Mouse (Mus musculus): Measurements from ENCODE around the gene Sowahb. TPM values are rescaled to one million over a fixed set of nuclear protein-coding genes. Genes with fewer than 3 reads are reported as not detected.

The Sowahb gene
- polyA plus RNA-seq, 1 experiment = 0.01 TPM

- no peaks in the 10 kb centered on the region for H3K4me1 ChIP-seq (ENCODE audit: control insufficient read depth)
- no peaks in the 10 kb centered on the region; the same call in 1 of the 2 replicates for H3K9me3 ChIP-seq (ENCODE audit: control insufficient read depth, low read length)
- TF ChIP-seq TAL1 (IDR thresholded peaks at IDR 0.05; ENCODE audit: low read length) (no peak), GATA1 (IDR thresholded peaks at IDR 0.05; ENCODE audit: low read length) (no peak)
- H3K27me3 ChIP-seq (ENCODE audit: control insufficient read depth) = no peaks in the 10 kb centered on the region
- no peaks in the 10 kb centered on the region for H3K36me3 ChIP-seq (ENCODE audit: control insufficient read depth)
- no peak overlapping the region for H3K4me3 ChIP-seq (replicated peaks)
These were observed 27.1 kb downstream of the Sowahb start for GRCm38 (mm10) chr5:93017678-93018077.

GRCm38 (mm10) chr5:93008256-93008655, 36.6 kb downstream of the Sowahb start:
- Histone ChIP-seq H3K36me3 (ENCODE audit: control insufficient read depth) (no peaks in the 10 kb centered on the region), H3K4me3 (replicated peaks) (no peak overlapping the region), H3K4me1 (ENCODE audit: control insufficient read depth) (no peaks in the 10 kb centered on the region), H3K27me3 (ENCODE audit: control insufficient read depth) (peaks cover 14% of the 10 kb centered on the region), H3K9me3 (ENCODE audit: control insufficient read depth, low read length) (no peaks in the 10 kb centered on the region)
- no peak for TF ChIP-seq TAL1 (IDR thresholded peaks at IDR 0.05; ENCODE audit: low read length)

GRCm38 (mm10) chr5:93005815-93006341, 38.9 kb downstream of the Sowahb start:
- Histone ChIP-seq H3K4me3 (replicated peaks) (no peak overlapping the region), H3K4me1 (ENCODE audit: control insufficient read depth) (no peaks in the 10 kb centered on the region), H3K9me3 (ENCODE audit: control insufficient read depth, low read length) (no peaks in the 10 kb centered on the region), H3K27me3 (ENCODE audit: control insufficient read depth) (peaks cover 14% of the 10 kb centered on the region), H3K36me3 (ENCODE audit: control insufficient read depth) (no peaks in the 10 kb centered on the region)
- no peak for TF ChIP-seq GATA1 (IDR thresholded peaks at IDR 0.05; ENCODE audit: low read length)
- TF ChIP-seq TAL1 (IDR thresholded peaks at IDR 0.05; ENCODE audit: low read length) = no peak

DNA sequence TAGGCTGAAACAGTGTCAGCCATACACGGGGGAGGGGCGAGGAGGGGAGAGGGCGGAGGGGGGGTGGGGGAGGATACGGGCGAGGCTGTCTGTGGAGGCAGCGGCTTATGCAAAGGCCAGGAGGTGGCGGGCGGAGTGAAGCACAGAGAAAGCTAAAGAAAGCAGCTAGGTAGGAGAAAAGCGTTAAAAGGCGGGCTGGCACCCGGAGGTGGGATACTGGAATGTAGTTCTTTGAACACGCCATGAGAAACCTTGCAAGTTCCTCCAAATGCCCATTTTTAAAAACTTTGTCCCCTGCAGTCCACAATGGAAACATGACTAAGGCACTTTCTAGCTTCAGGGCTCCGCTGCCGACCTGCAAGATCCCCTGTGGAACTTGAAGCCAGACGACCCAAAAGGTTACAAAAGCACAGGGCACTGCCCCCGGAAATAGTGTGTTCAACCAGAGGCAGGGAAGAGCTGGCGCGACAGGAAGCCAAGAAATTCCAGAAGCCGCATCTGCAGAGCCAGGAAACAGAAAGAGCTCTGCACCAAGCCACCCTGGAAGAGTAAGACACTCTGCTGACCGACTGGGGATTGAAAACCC, 39.5 kb downstream of the Sowahb start:
- Histone ChIP-seq H3K9me3 (ENCODE audit: control insufficient read depth, low read length) (no peaks in the 10 kb centered on the region), H3K4me1 (ENCODE audit: control insufficient read depth) (no peaks in the 10 kb centered on the region), H3K36me3 (ENCODE audit: control insufficient read depth) (no peaks in the 10 kb centered on the region), H3K4me3 (replicated peaks) (no peak overlapping the region), H3K27me3 (ENCODE audit: control insufficient read depth) (peaks cover 14% of the 10 kb centered on the region)
- no peak for TF ChIP-seq TAL1 (IDR thresholded peaks at IDR 0.05; ENCODE audit: low read length)
- TF ChIP-seq GATA1 (IDR thresholded peaks at IDR 0.05; ENCODE audit: low read length) = no peak

- Histone ChIP-seq H3K27me3 (ENCODE audit: control insufficient read depth) (peaks cover 14% of the 10 kb centered on the region), H3K4me3 (replicated peaks) (no peak overlapping the region), H3K4me1 (ENCODE audit: control insufficient read depth) (no peaks in the 10 kb centered on the region), H3K36me3 (ENCODE audit: control insufficient read depth) (no peaks in the 10 kb centered on the region), H3K9me3 (ENCODE audit: control insufficient read depth, low read length) (no peaks in the 10 kb centered on the region)
- no peak for TF ChIP-seq TAL1 (IDR thresholded peaks at IDR 0.05; ENCODE audit: low read length)
- no peak for TF ChIP-seq GATA1 (IDR thresholded peaks at IDR 0.05; ENCODE audit: low read length)
These were observed 42.2 kb downstream of the Sowahb start for GRCm38 (mm10) chr5:93002615-93003014.

- Histone ChIP-seq H3K36me3 (ENCODE audit: control insufficient read depth) (no peaks in the 10 kb centered on the region), H3K9me3 (ENCODE audit: control insufficient read depth, low read length) (no peaks in the 10 kb centered on the region), H3K4me1 (ENCODE audit: control insufficient read depth) (no peaks in the 10 kb centered on the region), H3K4me3 (replicated peaks) (no peak overlapping the region), H3K27me3 (ENCODE audit: control insufficient read depth) (peaks cover 12% of the 10 kb centered on the region)
- no peak for TF ChIP-seq TAL1 (IDR thresholded peaks at IDR 0.05; ENCODE audit: low read length)
- TF ChIP-seq GATA1 (IDR thresholded peaks at IDR 0.05; ENCODE audit: low read length) = no peak
These were observed 43.8 kb downstream of the Sowahb start for GRCm38 (mm10) chr5:93000774-93001757.

DNA sequence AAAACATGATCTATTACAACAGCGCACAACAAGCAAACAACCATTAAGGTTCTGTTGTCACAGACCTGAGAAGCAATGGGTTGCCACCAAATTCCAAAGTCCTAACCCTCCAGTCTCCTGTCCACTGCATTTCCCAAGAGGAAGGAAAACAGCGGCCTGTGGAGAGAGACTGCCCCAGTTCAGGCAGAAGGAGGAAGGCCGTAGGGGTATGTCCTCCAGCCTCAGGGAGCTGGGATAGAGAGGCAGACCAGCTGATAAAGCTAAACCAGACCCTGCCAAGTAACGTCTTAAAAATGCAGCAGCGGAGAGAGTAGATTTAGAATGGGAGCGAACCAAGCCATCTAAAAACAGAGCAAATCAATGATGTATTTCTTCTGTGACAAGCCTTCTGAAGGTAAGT, 44.8 kb downstream of the Sowahb start:
- no peaks in the 10 kb centered on the region for H3K9me3 ChIP-seq (ENCODE audit: control insufficient read depth, low read length)
- no peaks in the 10 kb centered on the region for H3K36me3 ChIP-seq (ENCODE audit: control insufficient read depth)
- peaks cover 2% of the 10 kb centered on the region; the same call in 1 of the 2 replicates for H3K27me3 ChIP-seq (ENCODE audit: control insufficient read depth)
- H3K4me3 ChIP-seq (replicated peaks) = no peak overlapping the region
- TF ChIP-seq TAL1 (IDR thresholded peaks at IDR 0.05; ENCODE audit: low read length) (no peak), GATA1 (IDR thresholded peaks at IDR 0.05; ENCODE audit: low read length) (no peak)
- no peaks in the 10 kb centered on the region for H3K4me1 ChIP-seq (ENCODE audit: control insufficient read depth)

- no peaks in the 10 kb centered on the region for H3K27me3 ChIP-seq (ENCODE audit: control insufficient read depth)
- H3K36me3 ChIP-seq (ENCODE audit: control insufficient read depth) = no peaks in the 10 kb centered on the region
- no peak overlapping the region for H3K4me3 ChIP-seq (replicated peaks)
- TF ChIP-seq TAL1 (IDR thresholded peaks at IDR 0.05; ENCODE audit: low read length) (no peak), GATA1 (IDR thresholded peaks at IDR 0.05; ENCODE audit: low read length) (no peak)
- no peaks in the 10 kb centered on the region for H3K9me3 ChIP-seq (ENCODE audit: control insufficient read depth, low read length)
- no peaks in the 10 kb centered on the region for H3K4me1 ChIP-seq (ENCODE audit: control insufficient read depth)
These were observed 46.3 kb downstream of the Sowahb start for GRCm38 (mm10) chr5:92998494-92999016.

Measured in erythroblast, embryonic 14.5 days (primary cell).